Mouse (Mus musculus) heart, embryonic 12.5 days (tissue): ENCODE measurements around the gene Gm7356. TPM values are rescaled to one million over a fixed set of nuclear protein-coding genes. Genes with fewer than 3 reads are reported as not detected.

Experiments used
- polyA plus RNA-seq: library from polyadenylated mRNA; unstranded; fragments of >200 nt; fragmentation: Nextera tagmentation; extraction: Ambion mirVana; gene quantifications from 2 replicates; pipeline ENCODE4 v1.2.1, GENCODE M21; 2016

Gm7356 gene
- polyA plus RNA-seq, 1 experiment from 2014 or later, result not detected

Other genes with a start within 250 kb of the Gm7356 start
- 106 and 108 TPM in 2 replicates for gene Afdn, start 243.2 kb downstream of the Gm7356 start, polyA plus RNA-seq
- gene Tcte2, start 241.9 kb downstream of the Gm7356 start, polyA plus RNA-seq, result 3.6 and 4.9 TPM in 2 replicates
- gene Gm7168, start 55.3 kb downstream of the Gm7356 start, polyA plus RNA-seq, result not detected in 2 replicates
- gene Gm7358, start 55.8 kb upstream of the Gm7356 start, polyA plus RNA-seq, result not detected in 2 replicates
- 1.7 and 2.4 TPM in 2 replicates for gene Dact2, start 200.6 kb upstream of the Gm7356 start, polyA plus RNA-seq